Mouse (Mus musculus) MEL (cell line): ENCODE measurements around the gene Asprv1. TPM values are rescaled to one million over a fixed set of nuclear protein-coding genes. Genes with fewer than 3 reads are reported as not detected.
A peak's percentile ranks its signal among the peaks of the same experiment; 100 is the strongest.

ENCODE experiments used
- DNase-seq: peaks from one replicate; pipeline ENCODE4 v3.0.0; 2011; ENCODE audit warnings: low read depth, low spot score
- H3K27ac ChIP-seq: 2 replicates; pipeline ENCODE4 v1.5.1; 2012; ENCODE audit warnings: low read depth, mild to moderate bottlenecking, control low read depth, low read length, moderate library complexity; ENCODE audit not compliant: control insufficient read depth
- H3K27me3 ChIP-seq, 2 experiments: fragments of 150-350 bp in 1 of 2; sonication (generic) in 1 of 2; 2 replicates each; pipeline ENCODE4 v1.6.1; 2012; ENCODE audit warnings: low read length in 2 of 2, mild to moderate bottlenecking in 2 of 2, improper control_type of control experiment in 1 of 2, moderate library complexity in 1 of 2; ENCODE audit not compliant: insufficient read depth in 2 of 2, control insufficient read depth in 1 of 2
- H3K36me3 ChIP-seq, 2 experiments: 2 replicates each; pipeline ENCODE4 v1.6.1; 2012 to 2014; ENCODE audit warnings: low read length in 2 of 2, improper control_type of control experiment in 1 of 2, inconsistent platforms in 1 of 2, mild to moderate bottlenecking in 1 of 2; ENCODE audit not compliant: insufficient read depth in 2 of 2, control insufficient read depth in 1 of 2
- H3K4me1 ChIP-seq, 2 experiments: fragments of 150-350 bp in 1 of 2; sonication (generic) in 1 of 2; 2 replicates each; pipeline ENCODE4 v1.6.1; 2012; ENCODE audit warnings: low read length in 2 of 2, improper control_type of control experiment in 1 of 2, mild to moderate bottlenecking in 1 of 2; ENCODE audit not compliant: insufficient read depth in 2 of 2, control insufficient read depth in 1 of 2
- H3K4me3 ChIP-seq, 2 experiments: fragments of 150-350 bp in 1 of 2; sonication (generic) in 1 of 2; 2 replicates each; pipeline ENCODE4 v1.5.1; 2012; ENCODE audit warnings: low read depth in 2 of 2, low read length in 2 of 2, mild to moderate bottlenecking in 2 of 2, moderate library complexity in 2 of 2, control low read depth in 1 of 2, improper control_type of control experiment in 1 of 2; ENCODE audit not compliant: control insufficient read depth in 1 of 2, insufficient read depth in 1 of 2
- H3K79me2 ChIP-seq: 2 replicates; pipeline ENCODE4 v1.6.1; 2012; ENCODE audit warnings: mild to moderate bottlenecking, low read length, moderate library complexity; ENCODE audit not compliant: control insufficient read depth, poor library complexity, insufficient read depth
- H3K9ac ChIP-seq: 2 replicates; pipeline ENCODE4 v1.6.1; 2012; ENCODE audit warnings: low read depth, mild to moderate bottlenecking, control low read depth, low read length, moderate library complexity; ENCODE audit not compliant: control insufficient read depth, poor library complexity, severe bottlenecking
- H3K9me3 ChIP-seq: fragments of 150-350 bp; sonication (generic); replicated peaks from 2 replicates; pipeline ENCODE4 v1.6.1; 2012; ENCODE audit warnings: mild to moderate bottlenecking, low read length, improper control_type of control experiment, moderate library complexity; ENCODE audit not compliant: insufficient read depth
- BHLHE40 ChIP-seq: IDR thresholded peaks from 2 replicates; pipeline ENCODE4 v1.6.1; 2012; ENCODE audit warnings: low read depth, mild to moderate bottlenecking, inconsistent platforms, low read length, improper control_type of control experiment, borderline replicate concordance
- CHD2 ChIP-seq: IDR thresholded peaks from 2 replicates; pipeline ENCODE4 v1.6.1; 2011; ENCODE audit warnings: low read length, improper control_type of control experiment
- E2F4 ChIP-seq: IDR thresholded peaks from 2 replicates; pipeline ENCODE4 v1.6.1; 2011; ENCODE audit warnings: low read depth, low read length, improper control_type of control experiment, borderline replicate concordance
- ELF1 ChIP-seq: IDR thresholded peaks from 2 replicates; pipeline ENCODE4 v1.6.1; 2014; ENCODE audit warnings: low read depth, mild to moderate bottlenecking, inconsistent platforms, low read length, improper control_type of control experiment, moderate library complexity
- EP300 ChIP-seq, 2 experiments: IDR thresholded peaks; 2 replicates each; pipeline ENCODE4 v1.6.1; 2011; ENCODE audit warnings: improper control_type of control experiment in 2 of 2, low read length in 2 of 2, low read depth in 1 of 2, mild to moderate bottlenecking in 1 of 2
- ETS1 ChIP-seq: IDR thresholded peaks from 2 replicates; pipeline ENCODE4 v1.6.1; 2012; ENCODE audit warnings: low read depth, mild to moderate bottlenecking, inconsistent platforms, low read length, improper control_type of control experiment, moderate library complexity
- GATA1 ChIP-seq: IDR thresholded peaks from 2 replicates; pipeline ENCODE4 v1.6.1; 2011; ENCODE audit warnings: low read depth, low read length, improper control_type of control experiment
- JUND ChIP-seq: IDR thresholded peaks from 2 replicates; pipeline ENCODE4 v1.6.1; 2011; ENCODE audit warnings: low read depth, mild to moderate bottlenecking, improper control_type of control experiment, low read length
- KAT2A ChIP-seq: conservative IDR thresholded peaks from 2 replicates; pipeline ENCODE4 v1.6.1; 2012; ENCODE audit warnings: low read depth, low read length, improper control_type of control experiment, inconsistent platforms
- MAFK ChIP-seq: IDR thresholded peaks from 2 replicates; pipeline ENCODE4 v1.6.1; 2011; ENCODE audit warnings: low read depth, mild to moderate bottlenecking, low read length, improper control_type of control experiment, borderline replicate concordance
- MAZ ChIP-seq: IDR thresholded peaks from 2 replicates; pipeline ENCODE4 v1.6.1; 2012; ENCODE audit warnings: low read depth, mild to moderate bottlenecking, inconsistent platforms, low read length, improper control_type of control experiment
- MEF2A ChIP-seq: IDR thresholded peaks from 2 replicates; pipeline ENCODE4 v1.6.1; 2014; ENCODE audit warnings: low read depth, mild to moderate bottlenecking, inconsistent platforms, low read length, improper control_type of control experiment; ENCODE audit not compliant: poor library complexity, insufficient replicate concordance, severe bottlenecking; ENCODE audit errors: extremely low read depth
- MXI1 ChIP-seq: IDR thresholded peaks from 2 replicates; pipeline ENCODE4 v1.6.1; 2011; ENCODE audit warnings: mild to moderate bottlenecking, low read depth, low read length, improper control_type of control experiment
- MYC ChIP-seq: IDR thresholded peaks from 2 replicates; pipeline ENCODE4 v1.6.1; 2011; ENCODE audit warnings: low read depth, mild to moderate bottlenecking, low read length, improper control_type of control experiment, moderate library complexity
- NRF1 ChIP-seq: IDR thresholded peaks from 2 replicates; pipeline ENCODE4 v1.6.1; 2014; ENCODE audit warnings: low read depth, mild to moderate bottlenecking, inconsistent platforms, low read length, improper control_type of control experiment, moderate library complexity; ENCODE audit not compliant: poor library complexity, insufficient read depth, severe bottlenecking
- POLR2A ChIP-seq, 2 experiments: IDR thresholded peaks; 2 replicates each; pipeline ENCODE4 v1.6.1; 2011 to 2012; ENCODE audit warnings: low read length in 2 of 2, mild to moderate bottlenecking in 2 of 2, control low read depth in 1 of 2, improper control_type of control experiment in 1 of 2, low read depth in 1 of 2, moderate library complexity in 1 of 2; ENCODE audit not compliant: control insufficient read depth in 1 of 2, insufficient read depth in 1 of 2, poor library complexity in 1 of 2
- POLR2AphosphoS2 ChIP-seq: IDR thresholded peaks from 2 replicates; pipeline ENCODE4 v1.6.1; 2011; ENCODE audit warnings: low read length, improper control_type of control experiment
- POLR2AphosphoS5 ChIP-seq: IDR thresholded peaks from 2 replicates; pipeline ENCODE4 v1.6.1; 2012; ENCODE audit warnings: low read depth, borderline replicate concordance, mild to moderate bottlenecking, inconsistent platforms, low read length, moderate library complexity, mixed read lengths
- RAD21 ChIP-seq: IDR thresholded peaks from 2 replicates; pipeline ENCODE4 v1.6.1; 2011; ENCODE audit warnings: mild to moderate bottlenecking, low read depth, low read length, improper control_type of control experiment
- SMC3 ChIP-seq: IDR thresholded peaks from 2 replicates; pipeline ENCODE4 v1.6.1; 2011; ENCODE audit warnings: low read depth, low read length, improper control_type of control experiment
- TBP ChIP-seq: IDR thresholded peaks from 2 replicates; pipeline ENCODE4 v1.8.0; 2011; ENCODE audit warnings: low read depth, low read length, improper control_type of control experiment
- TCF12 ChIP-seq: IDR thresholded peaks from 2 replicates; pipeline ENCODE4 v1.6.1; 2014; ENCODE audit warnings: low read depth, mild to moderate bottlenecking, inconsistent platforms, low read length, improper control_type of control experiment, moderate library complexity
- UBTF ChIP-seq: IDR thresholded peaks from 2 replicates; pipeline ENCODE4 v1.6.1; 2012; ENCODE audit warnings: low read depth, mild to moderate bottlenecking, inconsistent platforms, low read length, improper control_type of control experiment, moderate library complexity, borderline replicate concordance; ENCODE audit not compliant: insufficient read depth
- USF1 ChIP-seq: IDR thresholded peaks from 2 replicates; pipeline ENCODE4 v1.6.1; 2014; ENCODE audit warnings: low read depth, mild to moderate bottlenecking, inconsistent platforms, low read length, improper control_type of control experiment, moderate library complexity
- USF2 ChIP-seq, 2 experiments: IDR thresholded peaks; 2 replicates each; pipeline ENCODE4 v1.6.1; 2011 to 2012; ENCODE audit warnings: improper control_type of control experiment in 2 of 2, low read length in 2 of 2, borderline replicate concordance in 1 of 2, inconsistent platforms in 1 of 2, low read depth in 1 of 2, mild to moderate bottlenecking in 1 of 2; ENCODE audit not compliant: insufficient read depth in 1 of 2
- ZC3H11A ChIP-seq: IDR thresholded peaks from 2 replicates; pipeline ENCODE4 v1.6.1; 2012; ENCODE audit warnings: low read depth, mild to moderate bottlenecking, inconsistent platforms, low read length, improper control_type of control experiment
- ZKSCAN1 ChIP-seq: IDR thresholded peaks from 2 replicates; pipeline ENCODE4 v1.6.1; 2012; ENCODE audit warnings: low read depth, mild to moderate bottlenecking, inconsistent platforms, low read length, improper control_type of control experiment, moderate library complexity
- ZMIZ1 ChIP-seq: IDR thresholded peaks from 2 replicates; pipeline ENCODE4 v1.6.1; 2012; ENCODE audit warnings: low read depth, mild to moderate bottlenecking, inconsistent platforms, low read length, improper control_type of control experiment, moderate library complexity
- polyA plus RNA-seq, 2 experiments: library from polyadenylated mRNA; stranded (reverse) in 1 of 2; unstranded in 1 of 2; fragments of >175 nt in 1 of 2; fragments of >200 nt in 1 of 2; gene quantifications; 2 replicates each; pipeline versions ENCODE4 v1.2.1 to v1.2.4; 2012; ENCODE audit warnings: low replicate concordance in 2 of 2, low read depth in 1 of 2; ENCODE audit not compliant: insufficient read length in 2 of 2, insufficient read depth in 1 of 2, missing spikeins in 1 of 2
- total RNA-seq: library from RNA; depleted of rRNA; stranded (reverse); fragments of 300-350 nt; gene quantifications from 2 replicates; pipeline ENCODE4 v1.2.3, GENCODE M21; 2012

Gene Asprv1
- total and polyA plus RNA-seq, 3 experiments: not detected

GRCm38 (mm10) chr6:86588429-86588828 lies 39.5 kb upstream of the Asprv1 start:
- H3K36me3 ChIP-seq: peaks cover 0 to 5% of the 10 kb centered on the region in 2 experiments; a peak in 1 of 4 replicates
- no peak overlapping the region for H3K27ac ChIP-seq
- no peaks in the 10 kb centered on the region for H3K27me3 ChIP-seq
- H3K4me3 ChIP-seq: no peak overlapping the region
- no peaks in the 10 kb centered on the region for H3K79me2 ChIP-seq
- H3K9ac ChIP-seq: no peak overlapping the region
- DNase-seq: no peak
- peaks cover 4 to 15% of the 10 kb centered on the region in 2 experiments for H3K4me1 ChIP-seq
- H3K9me3 ChIP-seq: no peaks in the 10 kb centered on the region
- no peak for TF ChIP-seq GATA1
- TF ChIP-seq BHLHE40: peak; percentile 48; the same call in 1 of the 2 replicates
- no peak for TF ChIP-seq MAZ
- TF ChIP-seq ZMIZ1: no peak
- TF ChIP-seq USF1: peak; percentile 74
- no peak for TF ChIP-seq POLR2AphosphoS2
- no peak for TF ChIP-seq ELF1
- no peak for TF ChIP-seq KAT2A
- no peak for TF ChIP-seq JUND
- TF ChIP-seq MYC: no peak
- no peak for TF ChIP-seq EP300 (IDR thresholded peaks at IDR 0.05; ENCODE audit: low read depth in 1 of 2, low read length in 2 of 2)
- no peak for TF ChIP-seq MEF2A
- no peak for TF ChIP-seq MAFK
- TF ChIP-seq, all 39 proteins: peak for 2

GRCm38 (mm10) chr6:86593146-86593897 lies 34.6 kb upstream of the Asprv1 start:
- H3K4me1 ChIP-seq: peaks cover 13 to 22% of the 10 kb centered on the region in 2 experiments
- H3K27ac ChIP-seq: no peak overlapping the region
- no peaks in the 10 kb centered on the region for H3K9me3 ChIP-seq
- DNase-seq: peak; percentile 72
- H3K27me3 ChIP-seq: no peaks in the 10 kb centered on the region
- no peak overlapping the region for H3K9ac ChIP-seq
- no peaks in the 10 kb centered on the region for H3K79me2 ChIP-seq
- no peak overlapping the region for H3K4me3 ChIP-seq
- H3K36me3 ChIP-seq: peaks cover 0 to 13% of the 10 kb centered on the region in 2 experiments; a peak in 2 of 4 replicates
- TF ChIP-seq MEF2A (no peak), MYC (0 out of 2 replicates have a peak, but pooled peaks have one; percentile 39), ELF1 (0 out of 2 replicates have a peak, but pooled peaks have one; percentile 15), SMC3 (peak; percentile 39), MAZ (0 out of 2 replicates have a peak, but pooled peaks have one; percentile 24), MXI1 (no peak), TBP (no peak), USF1 (no peak), NRF1 (no peak), USF2 (IDR thresholded peaks at IDR 0.05; ENCODE audit: borderline replicate concordance in 1 of 2, insufficient read depth in 1 of 2, low read depth in 1 of 2, low read length in 2 of 2) (no peak), POLR2AphosphoS2 (no peak), CHD2 (no peak), ZKSCAN1 (no peak), ETS1 (0 out of 2 replicates have a peak, but pooled peaks have one; percentile 21), UBTF (no peak), JUND (no peak), ZC3H11A (0 out of 2 replicates have a peak, but pooled peaks have one; percentile 13), E2F4 (no peak), POLR2A (IDR thresholded peaks at IDR 0.05; ENCODE audit: control insufficient read depth in 1 of 2, insufficient read depth in 1 of 2, low read depth in 1 of 2, low read length in 2 of 2, poor library complexity in 1 of 2) (no peak), RAD21 (peak; percentile 23), TCF12 (no peak), POLR2AphosphoS5 (no peak)
